Mouse (Mus musculus) gastrocnemius, adult 18-20 months (tissue): ENCODE results near the gene Ltb4r1. TPM values are rescaled to one million over a fixed set of nuclear protein-coding genes. Genes with fewer than 3 reads are reported as not detected.

Experiments
- DNase-seq: peaks from one replicate; pipeline ENCODE4 v3.0.0; 2021; ENCODE audit warnings: low spot score
- long read RNA-seq, 2 experiments: library from polyadenylated mRNA; stranded (forward); transcript quantifications; one replicate each; pipeline ENCODE4 v2.0.0; 2021
- total RNA-seq, 2 experiments: library from RNA; stranded (reverse); gene quantifications; 2 replicates each; pipeline ENCODE4 v1.2.3; 2021

Ltb4r1 gene
- total RNA-seq, result under 1 TPM; 0.16 to 0.17 TPM
- long read RNA-seq, experiment 1, result 0 reads
- long read RNA-seq, experiment 2, partial matches to known transcripts, result 0 of 1 reads
- long read RNA-seq, experiment 2, other reads (novel, unspliced or antisense), result 0 of 1 reads

DNA sequence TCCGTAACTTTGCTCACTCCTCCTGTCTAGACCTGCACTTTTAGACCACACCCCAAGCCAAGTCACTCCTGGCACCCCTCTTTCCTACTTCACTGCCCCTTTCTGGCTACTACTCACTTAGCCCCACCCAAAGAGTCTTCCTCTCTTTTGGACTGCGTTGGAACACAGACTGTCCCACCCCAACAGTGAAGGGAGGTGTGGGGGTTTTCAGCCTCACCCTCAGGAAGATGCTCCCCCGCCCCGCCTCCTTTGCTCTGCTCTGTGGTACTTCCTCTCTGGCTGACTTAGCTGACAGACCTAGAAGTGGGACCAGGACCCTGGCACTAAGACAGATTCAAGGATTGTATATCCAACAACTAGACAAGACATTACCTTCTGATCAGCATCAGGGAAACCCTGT lies at the start of gene Ltb4r1:
Gene Ltb4r1 (plus strand): TSS at position 267 of the 400 bp plus-strand sequence.
- no peak for DNase-seq

DNA sequence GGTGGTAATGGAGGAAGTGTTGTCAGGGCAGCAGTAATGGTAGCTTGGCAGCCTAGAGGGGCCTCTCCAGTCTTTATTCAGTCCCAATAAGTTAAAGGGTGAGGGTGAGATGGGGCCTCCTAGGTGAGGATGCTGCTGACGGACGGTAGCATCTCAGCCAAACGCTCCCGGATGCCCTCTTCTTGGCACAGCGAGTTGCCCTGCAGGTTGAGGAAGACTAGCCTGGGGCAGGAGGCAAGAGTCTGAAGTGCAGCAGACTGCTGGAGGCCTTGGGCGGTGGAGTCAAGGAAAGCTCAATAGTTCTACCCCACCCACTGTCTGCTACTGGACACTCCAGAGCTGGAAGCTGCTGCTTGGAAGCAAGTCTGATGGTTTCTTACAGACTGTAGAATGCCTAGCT lies 49.5 kb upstream of the Ltb4r1 start:
- DNase-seq, result no peak

DNA sequence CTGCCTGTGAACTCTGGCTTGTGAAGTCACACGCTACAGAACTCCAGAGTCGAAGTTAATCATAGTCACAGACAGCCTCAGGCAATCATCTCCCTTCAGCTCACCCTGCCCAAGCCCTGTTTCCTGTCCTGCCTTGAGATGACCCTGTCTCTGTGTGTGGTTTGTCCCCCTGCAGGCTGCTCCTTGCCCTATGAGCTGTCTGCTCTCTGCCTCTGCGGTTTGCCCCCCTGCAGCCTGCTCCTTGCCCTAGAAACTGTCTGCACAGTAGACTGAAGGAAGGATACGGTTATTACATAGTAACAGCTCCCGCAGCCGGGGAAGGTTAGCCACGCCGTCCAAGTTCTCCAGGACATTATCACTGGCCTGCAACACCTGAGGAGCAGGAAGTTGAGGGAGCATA lies 48.9 kb upstream of the Ltb4r1 start:
- DNase-seq, result no peak

DNA sequence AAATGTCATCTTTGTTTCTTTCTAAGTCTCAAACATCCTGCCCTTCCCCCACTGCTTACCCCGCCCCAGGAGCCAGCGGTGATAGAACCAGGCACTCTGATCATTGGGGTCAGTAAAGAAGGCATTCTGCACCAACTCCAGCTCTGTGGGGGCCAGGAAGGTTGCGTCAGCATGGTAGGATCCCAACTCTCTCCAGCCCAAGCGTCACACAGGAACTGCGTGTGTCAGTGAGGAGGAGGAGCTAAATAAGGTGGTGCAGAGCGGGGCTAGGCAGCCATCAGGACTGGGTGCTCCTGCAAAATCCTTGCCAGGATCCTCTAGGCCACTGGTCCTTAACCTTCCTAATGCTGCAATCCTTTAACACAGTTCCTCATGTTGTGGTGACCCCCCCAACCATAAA lies 46.0 kb upstream of the Ltb4r1 start:
- no peak for DNase-seq

DNA sequence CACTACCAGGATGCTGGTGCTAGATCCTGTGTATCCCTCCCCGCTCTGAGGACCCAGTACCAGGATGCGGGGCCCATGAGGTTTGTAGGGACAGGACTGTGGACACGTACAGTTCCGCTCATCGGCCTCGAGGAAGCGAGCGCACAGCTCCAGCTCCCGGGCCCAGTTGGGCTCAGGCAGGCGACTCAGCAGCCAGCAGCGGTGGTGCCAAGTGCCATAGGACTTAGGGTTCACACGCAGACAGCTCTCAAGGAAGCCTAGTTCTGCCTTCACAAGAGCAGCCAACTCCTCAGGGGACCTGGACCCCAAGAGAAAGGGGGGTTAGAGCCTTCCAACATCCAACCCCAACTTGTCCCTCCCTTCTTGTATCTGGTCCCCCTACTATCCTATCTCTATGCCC lies 45.1 kb upstream of the Ltb4r1 start:
- no peak for DNase-seq

DNA sequence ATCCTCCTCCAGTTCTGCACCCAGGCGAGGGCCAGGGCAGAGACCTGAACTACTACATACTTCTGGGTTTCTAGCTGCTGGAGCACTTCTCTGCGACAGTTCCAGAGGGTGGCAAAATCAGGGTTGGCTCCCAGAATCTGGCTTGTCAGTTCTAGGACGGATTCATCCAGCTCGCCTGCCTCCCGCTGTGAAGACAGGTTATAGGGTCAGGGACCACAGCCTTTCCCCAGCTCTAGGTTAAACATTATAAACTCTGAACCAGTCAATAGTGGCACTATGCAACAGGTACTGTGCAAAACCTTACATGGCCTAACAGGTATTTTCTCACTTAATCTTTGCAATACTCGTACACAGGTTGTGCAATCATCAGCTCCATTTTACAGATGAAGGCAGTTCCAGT lies 44.7 kb upstream of the Ltb4r1 start:
- DNase-seq, result no peak

DNA sequence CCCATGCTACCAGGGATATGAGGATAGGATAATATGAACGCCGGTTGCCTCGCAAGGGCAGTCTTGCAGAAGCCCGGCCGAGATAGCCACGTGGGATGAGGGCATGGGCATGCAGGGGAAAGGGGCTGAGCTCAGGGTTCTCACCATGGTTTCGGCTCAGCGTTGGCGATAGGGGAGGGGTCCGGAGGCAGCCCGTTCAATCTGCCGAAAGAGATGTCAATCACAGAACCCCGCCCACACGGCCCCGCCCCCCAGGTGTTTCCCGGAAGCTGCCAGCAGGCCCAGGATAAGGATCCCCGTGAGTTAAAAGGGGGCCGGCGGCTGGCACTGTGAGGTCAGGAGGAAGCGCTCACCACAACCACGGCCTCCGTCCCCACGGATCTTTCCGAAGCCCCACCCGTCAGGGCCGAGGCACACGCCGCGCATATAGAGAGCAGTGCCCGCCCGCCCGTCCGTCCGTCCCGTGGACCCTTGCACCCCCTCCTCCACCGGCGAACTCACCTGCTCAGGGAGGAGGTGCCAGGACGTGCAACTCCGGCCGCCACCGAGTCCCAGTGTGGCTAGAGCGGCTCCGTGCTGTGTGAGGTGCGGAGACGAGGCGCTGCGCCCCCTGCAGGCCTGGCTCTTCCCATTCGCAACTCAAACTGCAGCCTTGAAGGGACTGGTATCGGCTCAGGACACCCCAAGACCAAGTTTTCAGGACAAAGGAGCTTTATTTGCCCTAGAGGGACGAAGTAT lies 43.9 kb upstream of the Ltb4r1 start, which contains the start of gene Rabggta:
Gene Rabggta (minus strand): TSS at position 564 of the 738 bp plus-strand sequence.
- peak; percentile 88 for DNase-seq

DNA sequence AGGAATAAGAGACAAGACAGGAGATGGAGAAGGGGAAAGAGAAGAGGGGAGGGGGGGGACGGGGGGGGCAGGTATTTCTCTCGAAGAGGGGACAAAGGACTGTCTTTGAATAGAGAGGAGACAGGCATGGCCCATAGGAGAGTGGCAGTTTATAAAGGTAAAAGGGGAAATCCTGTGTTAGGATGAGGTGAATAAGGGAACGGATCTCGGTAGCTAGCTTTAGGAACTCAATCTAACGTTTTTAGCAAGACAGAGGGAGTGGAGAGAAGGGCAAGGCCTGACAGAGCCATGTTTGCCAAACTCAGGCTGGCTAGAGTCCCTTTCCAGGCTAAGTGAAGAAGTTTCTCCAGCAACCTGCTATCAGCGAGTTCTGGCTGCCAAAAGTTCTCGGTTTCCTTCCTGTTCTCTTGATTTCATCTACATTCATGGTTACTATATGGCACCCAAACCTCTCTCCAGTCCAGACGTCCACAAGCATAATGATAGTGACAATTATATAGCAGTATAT lies 43.3 kb upstream of the Ltb4r1 start:
- no peak for DNase-seq

DNA sequence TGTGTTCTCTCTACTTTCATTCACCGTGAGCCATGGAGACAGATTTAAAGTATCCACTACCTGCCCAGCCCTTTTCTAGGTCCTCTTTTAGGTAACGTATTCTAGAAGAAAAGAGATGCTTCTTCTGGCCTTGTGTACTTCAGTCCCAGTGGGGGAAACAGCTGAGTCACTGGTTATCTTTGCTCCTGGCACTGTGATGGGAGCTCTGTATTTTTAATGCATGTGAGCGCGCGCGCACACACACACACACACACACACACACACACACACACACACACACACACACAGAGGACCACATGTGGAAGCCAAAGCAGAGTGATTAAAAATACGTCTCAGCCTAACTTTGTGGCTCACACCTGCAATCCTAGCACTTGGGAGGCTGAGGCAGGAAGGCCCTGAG lies 42.3 kb upstream of the Ltb4r1 start:
- no peak for DNase-seq

DNA sequence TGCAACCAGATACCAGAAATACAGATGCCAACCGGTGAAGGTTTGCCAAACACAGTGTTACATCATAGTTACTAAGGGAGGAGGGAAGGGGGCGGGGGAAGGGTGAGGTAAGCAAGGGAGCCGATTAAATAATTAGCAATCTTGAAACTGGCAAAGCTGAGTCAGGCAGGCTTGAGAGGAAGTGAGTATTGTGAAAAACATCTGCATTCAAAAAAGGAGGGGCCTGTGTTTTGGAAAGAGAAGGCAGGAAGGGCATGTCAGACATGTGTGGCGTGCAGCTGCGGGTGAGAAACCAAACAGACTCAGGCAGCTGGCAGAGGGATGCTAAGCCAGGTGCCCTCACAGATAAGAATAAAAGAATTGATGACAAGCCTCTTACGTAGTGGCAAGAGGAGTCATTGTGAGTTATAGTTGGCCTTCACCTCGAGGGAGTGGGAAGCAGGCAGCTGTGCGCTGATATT lies 41.3 kb upstream of the Ltb4r1 start:
- DNase-seq, result peak; percentile 21

DNA sequence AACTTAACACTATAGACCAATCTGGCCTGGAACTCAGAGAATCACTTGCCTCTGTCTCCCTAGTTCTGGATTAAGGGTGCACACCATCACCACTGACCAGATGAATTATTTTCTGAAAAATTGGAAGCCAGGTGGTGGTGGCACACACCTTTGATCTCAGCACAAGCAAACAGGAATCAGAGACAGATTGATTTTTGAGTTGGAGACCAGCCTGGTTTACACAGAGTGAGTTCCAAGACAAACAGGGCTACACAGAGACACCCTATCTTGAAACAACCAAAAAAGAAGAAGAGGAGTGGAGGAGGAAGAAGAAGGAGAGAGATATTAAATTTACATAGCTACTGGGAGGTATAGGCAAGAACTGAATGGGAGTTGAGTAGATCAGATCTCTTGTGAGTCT lies 39.5 kb upstream of the Ltb4r1 start:
- no peak for DNase-seq

DNA sequence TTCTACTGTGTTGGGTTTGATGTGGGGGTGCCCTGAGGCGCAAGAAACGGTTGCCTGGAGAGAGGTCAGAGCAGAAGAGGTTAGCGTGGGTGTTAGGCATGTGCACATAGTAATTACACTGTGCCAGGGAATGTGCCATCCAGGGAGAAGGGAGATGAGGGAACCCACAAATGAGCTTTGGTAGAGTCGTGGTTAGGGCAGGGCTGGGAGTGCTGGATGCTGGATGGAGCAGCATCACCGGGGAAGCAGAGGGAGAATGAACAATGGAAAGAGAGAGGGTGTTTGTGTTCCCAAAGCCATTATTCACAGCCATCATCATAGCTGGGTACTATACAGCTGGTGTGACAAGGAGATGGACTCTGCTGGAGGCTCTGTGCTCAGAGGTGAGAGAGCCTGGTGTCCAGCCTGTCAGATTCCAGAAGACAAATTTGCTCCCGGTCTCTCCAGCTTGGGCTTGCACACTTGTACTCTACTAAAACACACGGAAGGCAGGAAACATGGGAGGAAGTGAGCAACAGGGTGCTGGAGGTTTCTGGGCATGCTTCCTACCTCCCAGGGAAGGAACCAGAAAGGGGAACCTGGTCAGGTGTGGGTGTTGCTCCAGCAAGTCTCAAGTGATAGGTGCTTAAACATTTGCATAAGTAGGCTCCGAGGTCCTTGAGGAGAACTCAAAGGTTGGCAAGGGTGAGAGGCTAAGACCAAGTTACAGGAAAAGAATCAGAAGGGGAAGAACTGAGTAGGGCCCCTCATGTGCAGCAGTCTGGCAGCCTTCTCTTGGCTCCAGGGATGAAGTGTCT lies 37.7 kb upstream of the Ltb4r1 start:
- no peak for DNase-seq

DNA sequence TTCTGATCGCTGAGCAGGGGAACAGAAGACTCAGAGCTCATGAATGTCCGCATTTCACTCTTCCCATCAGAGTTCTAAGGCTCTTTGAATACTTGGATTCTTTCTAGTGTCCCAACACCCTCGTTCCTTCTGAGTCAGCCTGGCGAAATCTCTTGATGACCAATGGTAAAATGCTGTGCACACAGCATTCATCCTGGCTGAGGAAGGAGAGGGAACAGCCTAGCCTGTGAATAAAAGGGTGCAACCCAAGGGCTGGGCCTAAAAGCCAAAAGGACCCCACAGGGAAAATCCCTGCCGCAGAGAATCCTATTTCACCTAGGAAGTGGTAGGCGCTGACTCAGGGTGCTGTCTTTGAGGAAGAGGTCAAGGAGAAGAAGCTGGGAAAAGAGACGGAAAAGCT lies 35.6 kb upstream of the Ltb4r1 start:
- no peak for DNase-seq

DNA sequence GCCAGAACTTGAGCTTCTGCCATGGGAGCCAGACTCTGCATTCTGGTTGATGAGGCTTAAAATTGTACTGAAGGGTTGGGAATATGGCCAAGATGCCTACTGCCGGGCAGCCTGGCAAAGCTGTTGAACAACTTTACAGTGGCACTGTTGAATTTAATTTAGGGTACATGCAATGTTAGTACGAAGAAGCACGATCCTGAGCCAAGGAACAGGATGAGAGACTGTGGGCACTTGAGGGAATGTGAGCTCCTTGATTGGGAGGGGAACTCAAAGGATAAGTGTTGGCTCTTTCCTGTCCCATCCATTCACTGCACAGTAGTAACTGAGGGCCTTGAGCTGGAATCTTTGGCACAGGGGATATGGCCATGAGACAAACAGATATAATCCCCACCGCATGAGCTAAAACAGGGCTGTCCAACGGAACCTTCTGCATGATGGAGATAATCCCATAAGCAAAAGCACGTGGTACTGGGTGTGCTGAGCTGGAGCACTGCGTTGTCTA lies 35.2 kb upstream of the Ltb4r1 start:
- no peak for DNase-seq

DNA sequence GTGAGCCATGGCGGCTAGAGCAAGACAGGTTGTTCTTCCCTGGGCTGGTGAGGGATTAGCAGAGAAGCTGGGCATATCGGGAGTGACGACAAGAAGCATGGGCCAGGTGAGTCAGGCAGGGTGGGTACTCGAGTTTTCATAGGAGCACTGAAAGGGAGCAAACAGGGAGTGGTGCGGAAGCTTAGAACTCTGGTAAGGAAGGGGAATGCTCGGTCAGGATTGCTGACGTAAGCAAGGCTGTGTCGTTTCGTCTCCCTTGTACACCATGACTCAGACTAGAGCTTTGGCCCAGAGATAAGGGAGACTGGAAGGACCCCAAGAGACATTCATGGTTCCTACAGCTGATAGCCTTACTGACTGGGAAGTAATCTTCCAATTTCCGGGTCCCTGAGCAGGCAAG lies 31.9 kb upstream of the Ltb4r1 start:
- no peak for DNase-seq

DNA sequence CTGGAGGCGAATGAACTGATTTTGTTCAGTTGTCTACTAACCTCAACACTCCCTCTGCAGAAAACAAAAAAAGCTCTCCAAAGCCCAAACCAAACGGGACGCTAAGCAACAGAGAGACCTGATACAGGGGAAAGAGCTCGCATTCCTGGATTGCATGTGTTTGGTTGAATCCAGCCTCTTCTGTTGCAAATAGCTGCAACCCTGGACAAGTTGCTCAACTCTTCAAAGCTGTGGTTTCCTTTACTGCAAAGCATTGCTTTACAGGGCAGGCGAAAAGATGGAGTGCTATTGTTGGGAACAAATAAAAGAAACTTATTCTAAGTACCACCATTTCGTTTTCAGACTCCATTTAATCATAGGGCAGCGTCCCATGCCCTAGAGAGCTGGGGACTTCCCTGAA lies 30.9 kb upstream of the Ltb4r1 start:
- DNase-seq, result no peak

DNA sequence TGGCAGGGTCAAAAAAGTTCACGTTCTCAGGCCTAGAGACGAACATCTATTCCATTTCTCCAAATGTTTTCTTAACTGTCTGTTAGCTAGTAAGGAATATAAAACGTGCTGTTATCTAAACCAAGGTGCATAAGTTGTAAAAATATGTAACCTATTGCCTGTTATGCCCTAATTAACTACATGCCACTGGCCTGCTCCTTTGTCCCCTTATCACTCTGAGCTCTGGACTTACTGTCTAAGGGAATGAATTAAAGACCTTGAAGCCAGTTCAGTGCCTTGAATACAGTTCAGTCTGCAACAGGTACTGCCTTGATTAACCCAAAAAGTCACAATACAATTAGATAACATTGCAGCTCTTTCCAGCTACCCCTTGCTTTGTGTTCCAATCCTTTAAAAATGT lies 30.4 kb upstream of the Ltb4r1 start:
- DNase-seq, result no peak

DNA sequence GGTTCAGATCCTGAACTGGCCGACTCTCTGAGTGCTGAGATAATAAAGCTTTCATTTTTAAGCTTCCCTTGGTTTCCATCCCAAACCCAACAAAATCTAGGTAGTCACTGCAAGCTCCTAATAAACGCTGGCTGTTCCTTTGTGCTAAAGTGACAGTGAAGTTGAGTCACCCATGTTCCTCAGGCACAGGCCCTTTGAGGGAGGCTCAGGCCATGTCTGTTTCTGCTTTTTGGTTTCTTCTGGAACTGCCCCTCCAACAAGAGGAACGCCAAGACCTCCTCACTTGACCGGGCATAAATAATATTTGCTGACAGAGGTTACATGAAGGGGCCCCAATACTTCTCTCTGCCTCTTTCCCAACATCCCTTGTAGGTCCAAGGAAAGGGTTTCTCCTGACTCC lies 30.0 kb upstream of the Ltb4r1 start:
- no peak for DNase-seq

DNA sequence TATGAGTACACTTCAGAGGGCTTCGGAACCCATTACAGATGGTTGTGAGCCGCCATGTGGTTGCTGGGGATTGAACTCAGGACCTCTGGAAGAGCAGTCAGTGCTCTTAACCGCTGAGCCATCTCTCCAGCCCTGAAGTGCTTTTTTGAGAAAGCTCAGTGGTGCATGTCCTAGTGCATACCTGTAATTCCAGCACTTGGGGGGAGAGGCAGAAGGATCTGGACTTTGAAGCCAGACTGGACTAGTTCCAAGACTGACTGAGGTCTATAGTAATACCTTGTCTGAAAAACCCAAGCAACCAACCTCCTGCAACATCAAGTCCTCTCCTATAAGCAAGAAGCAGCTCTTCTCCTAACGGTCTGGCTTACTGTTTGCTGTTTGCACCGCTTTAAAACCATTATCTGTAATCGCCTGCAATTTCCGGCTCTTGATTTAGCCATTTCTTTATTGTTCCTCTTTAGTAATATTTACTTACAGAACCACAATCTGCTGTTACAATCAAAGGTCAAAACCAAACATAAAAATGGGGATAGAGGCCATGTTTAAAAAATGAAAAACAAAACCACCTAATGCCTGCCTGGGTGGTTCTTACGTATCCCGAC lies 28.6 kb upstream of the Ltb4r1 start:
- no peak for DNase-seq

DNA sequence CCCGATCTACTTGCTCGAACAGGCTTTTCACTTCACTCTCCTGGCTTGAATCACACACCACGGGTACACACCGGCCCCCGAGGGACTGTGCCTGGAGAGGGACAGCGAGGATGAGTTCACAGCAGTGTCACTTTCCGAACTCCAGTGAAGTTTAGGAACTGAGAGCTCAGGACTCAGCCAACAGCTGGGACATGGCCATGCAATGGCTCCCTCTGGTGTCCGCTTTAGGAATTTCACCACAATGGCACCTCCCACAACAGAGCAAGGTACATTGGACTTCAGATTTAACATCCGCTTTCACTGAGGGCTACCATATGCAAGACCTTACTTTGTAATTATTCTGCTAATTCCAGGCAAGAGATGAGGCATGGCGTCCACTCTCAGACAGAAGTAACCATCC lies 22.1 kb upstream of the Ltb4r1 start:
- peak; percentile 89 for DNase-seq

DNA sequence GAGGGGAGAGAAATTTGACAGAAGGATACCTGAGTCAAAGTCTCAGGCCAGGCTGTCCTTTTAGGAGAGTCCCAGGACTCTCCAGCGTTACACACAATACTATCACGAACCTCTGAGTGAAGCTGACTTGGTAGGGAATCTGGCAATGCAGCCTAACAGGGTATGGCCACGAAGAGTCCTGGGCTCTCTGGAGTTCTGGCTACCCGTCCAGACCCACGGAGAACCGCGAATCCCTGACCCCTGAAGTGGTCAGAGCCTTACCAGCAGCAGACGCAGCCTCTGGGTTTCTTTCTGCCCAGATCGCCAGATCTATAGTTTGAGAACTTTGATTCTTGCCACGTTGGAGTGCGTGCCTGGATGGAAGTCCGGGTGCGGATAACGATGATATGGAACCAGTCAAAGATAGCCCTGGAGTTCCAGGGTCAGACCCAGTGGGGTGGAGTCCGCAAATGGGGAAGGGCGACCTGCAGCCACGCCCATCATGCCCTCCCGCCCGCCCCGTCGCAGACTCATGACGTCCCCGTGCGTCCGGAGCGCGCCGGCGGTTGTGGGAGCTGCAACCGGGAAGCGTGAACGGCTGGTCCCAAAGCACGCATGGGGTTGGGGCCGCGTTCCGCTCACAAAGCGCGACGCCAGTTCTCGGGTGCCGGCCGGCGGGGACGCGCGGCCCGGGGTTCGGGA lies 20.4 kb upstream of the Ltb4r1 start, which contains the start of the genes Dhrs1 and Nop9:
Gene Dhrs1 (minus strand): TSS at position 511 of the 681 bp plus-strand sequence.
Gene Nop9 (plus strand): TSS at position 514 of the 681 bp plus-strand sequence.
- peak; percentile 85 for DNase-seq
